Mouse (Mus musculus) heart, adult 2 months (tissue): ENCODE data around the gene Epha7.

Experiments
- CTCF ChIP-seq: fragments of 200-600 bp; IDR thresholded peaks from 2 replicates; pipeline ENCODE4 v1.8.1; 2022; ENCODE audit warnings: antibody characterized with exemption, mild to moderate bottlenecking, moderate library complexity
- EP300 ChIP-seq: fragments of 200-500 bp; IDR thresholded peaks from 2 replicates; pipeline ENCODE4 v1.6.1; 2011; ENCODE audit warnings: low read depth, low read length, control low read depth; ENCODE audit not compliant: insufficient read depth
- POLR2A ChIP-seq: fragments of 200-500 bp; IDR thresholded peaks from 2 replicates; pipeline ENCODE4 v1.6.1; 2011; ENCODE audit warnings: mild to moderate bottlenecking, low read depth, low read length, control low read depth; ENCODE audit not compliant: insufficient read depth

DNA sequence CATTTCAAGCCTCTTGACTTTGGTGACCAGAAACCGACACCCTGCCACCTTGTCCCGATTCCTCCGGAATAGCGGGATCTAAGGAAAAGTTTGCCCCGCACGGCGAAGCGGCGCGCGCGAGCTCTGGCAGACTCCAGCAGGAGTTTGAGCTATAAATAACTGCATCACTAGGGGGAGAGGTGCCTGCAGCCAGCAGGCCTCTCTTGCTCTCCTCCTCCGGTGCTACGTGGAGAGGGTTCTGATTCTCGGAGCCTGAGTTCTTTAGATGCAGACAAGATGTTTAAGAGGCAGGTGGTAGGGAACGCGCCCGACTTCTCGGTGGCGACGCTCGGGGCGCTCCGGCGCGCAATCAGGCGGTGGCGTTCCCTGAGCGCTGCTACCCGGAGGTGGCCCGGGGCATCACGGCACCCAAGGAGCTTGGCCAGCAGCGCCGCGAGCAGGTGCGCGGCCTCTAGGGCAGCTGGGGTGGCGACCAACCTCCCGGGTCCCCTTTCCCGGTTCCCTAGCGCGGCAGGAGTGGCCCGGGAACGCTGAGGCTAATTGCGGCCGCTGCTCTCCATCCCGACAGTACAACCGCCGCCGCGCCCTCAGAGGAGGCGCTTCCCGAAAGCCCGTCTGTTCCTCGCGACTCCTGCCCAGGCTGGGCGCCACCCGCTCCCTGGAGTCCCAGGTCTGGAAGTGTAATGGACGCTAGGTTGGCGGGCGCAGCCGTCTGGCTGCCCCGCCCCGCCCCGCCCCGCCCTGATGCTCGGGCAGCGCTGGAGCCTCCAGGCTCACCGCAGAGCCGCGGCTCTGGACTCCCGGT lies 2.1 kb downstream of the Epha7 start:
- TF ChIP-seq POLR2A (0 out of 2 replicates have a peak, but pooled peaks have one; percentile 15), CTCF (peak; percentile 54), EP300 (no peak)
